Mouse (Mus musculus) megakaryocyte progenitor cell, adult 5-6 weeks (primary cell): ENCODE data around the gene Lingo2. TPM values are rescaled to one million over a fixed set of nuclear protein-coding genes. Genes with fewer than 3 reads are reported as not detected.
"Not testable (repeated sequence)": the region's sequence is repeated elsewhere in the genome, so short reads cannot be mapped to it uniquely, and the experiment has no call there.

ENCODE experiments used
- ATAC-seq: replicated peaks from 2 replicates; pipeline ENCODE4 v1.8.0; 2016; ENCODE audit warnings: mild to moderate bottlenecking, moderate TSS enrichment, inconsistent platforms; ENCODE audit not compliant: poor library complexity
- total RNA-seq, 2 experiments: library from RNA; stranded (forward) in 1 of 2; stranded (reverse) in 1 of 2; fragments of 157-497, 149-512 nt in 1 of 2; fragments of 200-1000 nt in 1 of 2; gene quantifications; 2 replicates each; pipeline versions ENCODE4 v1.2.3 to v1.2.4; 2015 to 2017

Gene Lingo2
- total RNA-seq, 2 experiments from 2014 or later: not detected

GRCm38 (mm10) chr4:35694360-35695136 lies 1257.0 kb downstream of the Lingo2 start:
- ATAC-seq: no peak

DNA sequence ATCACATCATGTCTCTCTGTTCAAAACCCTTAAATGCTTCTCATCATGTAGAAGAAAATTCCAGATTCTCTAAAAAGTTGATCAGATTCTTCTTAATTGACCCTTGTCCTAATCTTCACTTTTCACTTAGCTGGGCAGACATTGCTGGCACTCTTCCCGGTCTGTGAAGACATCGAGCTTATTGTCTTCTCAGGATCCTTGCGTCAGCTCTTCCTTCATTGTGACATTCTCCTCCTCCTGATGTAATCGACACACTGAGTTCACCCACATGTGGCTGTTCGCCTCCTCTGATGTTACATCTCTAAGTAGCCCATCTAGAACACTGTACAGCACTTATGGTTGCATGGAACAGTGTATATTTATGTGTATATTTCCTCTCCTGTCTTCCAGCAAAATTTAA lies 1261.0 kb downstream of the Lingo2 start:
- ATAC-seq: no peak

- ATAC-seq: not testable (repeated sequence)
These were observed 1262.9 kb downstream of the Lingo2 start for GRCm38 (mm10) chr4:35688498-35689240.
